Mouse (Mus musculus): ENCODE data around the gene Ndufv2.
"Not testable (repeated sequence)": the region's sequence is repeated elsewhere in the genome, so short reads cannot be mapped to it uniquely, and the experiment has no call there.

Gene Ndufv2

GRCm38 (mm10) chr17:66090251-66090650, 11.1 kb downstream of the Ndufv2 start:
- DNase-seq (ENCODE audit: extremely low spot score, low read depth, low spot score): no peak

- no peak for DNase-seq (ENCODE audit: extremely low spot score, low read depth, low spot score)
Measured at GRCm38 (mm10) chr17:66085038-66085437, 16.3 kb downstream of the Ndufv2 start.

- no peak for DNase-seq (ENCODE audit: extremely low spot score, low read depth, low spot score)
Measured at GRCm38 (mm10) chr17:66084486-66084885, 16.9 kb downstream of the Ndufv2 start.

GRCm38 (mm10) chr17:66077437-66077850, 23.9 kb downstream of the Ndufv2 start:
- no peak for DNase-seq (ENCODE audit: extremely low spot score, low read depth, low spot score)

GRCm38 (mm10) chr17:66076934-66077333, 24.4 kb downstream of the Ndufv2 start, which contains the start of gene Ankrd12:
TSS of gene Ankrd12 (minus strand) at chr17:66077089.
- DNase-seq (ENCODE audit: extremely low spot score, low read depth, low spot score): no peak

GRCm38 (mm10) chr17:66076174-66076927, 25.0 kb downstream of the Ndufv2 start:
- DNase-seq (ENCODE audit: extremely low spot score, low read depth, low spot score): no peak

- DNase-seq (ENCODE audit: extremely low spot score, low read depth, low spot score): no peak
Measured at GRCm38 (mm10) chr17:66075827-66076173, 25.6 kb downstream of the Ndufv2 start.

- DNase-seq (ENCODE audit: extremely low spot score, low read depth, low spot score): no peak
Measured at GRCm38 (mm10) chr17:66073971-66074370, 27.4 kb downstream of the Ndufv2 start.

GRCm38 (mm10) chr17:66069036-66069435, 32.3 kb downstream of the Ndufv2 start:
- not testable (repeated sequence) for DNase-seq (ENCODE audit: extremely low spot score, low read depth, low spot score)

GRCm38 (mm10) chr17:66065115-66065514, 36.2 kb downstream of the Ndufv2 start:
- no peak for DNase-seq (ENCODE audit: extremely low spot score, low read depth, low spot score)

- DNase-seq (ENCODE audit: extremely low spot score, low read depth, low spot score): no peak
Measured at GRCm38 (mm10) chr17:66061241-66061938, 40.0 kb downstream of the Ndufv2 start.

- DNase-seq (ENCODE audit: extremely low spot score, low read depth, low spot score): no peak
Measured at GRCm38 (mm10) chr17:66058160-66058559, 43.2 kb downstream of the Ndufv2 start.

- DNase-seq (ENCODE audit: extremely low spot score, low read depth, low spot score): no peak
Measured at GRCm38 (mm10) chr17:66057145-66057544, 44.2 kb downstream of the Ndufv2 start.

- no peak for DNase-seq (ENCODE audit: extremely low spot score, low read depth, low spot score)
Measured at GRCm38 (mm10) chr17:66053349-66053748, 48.0 kb downstream of the Ndufv2 start.

GRCm38 (mm10) chr17:66048795-66049194, 52.6 kb downstream of the Ndufv2 start:
- DNase-seq (ENCODE audit: extremely low spot score, low read depth, low spot score): no peak

- no peak for DNase-seq (ENCODE audit: extremely low spot score, low read depth, low spot score)
Measured at GRCm38 (mm10) chr17:66048199-66048598, 53.2 kb downstream of the Ndufv2 start.

GRCm38 (mm10) chr17:66043679-66044078, 57.7 kb downstream of the Ndufv2 start:
- DNase-seq (ENCODE audit: extremely low spot score, low read depth, low spot score): not testable (repeated sequence)

GRCm38 (mm10) chr17:66041020-66041419, 60.3 kb downstream of the Ndufv2 start:
- no peak for DNase-seq (ENCODE audit: extremely low spot score, low read depth, low spot score)

- no peak for DNase-seq (ENCODE audit: extremely low spot score, low read depth, low spot score)
Measured at GRCm38 (mm10) chr17:66033239-66033638, 68.1 kb downstream of the Ndufv2 start.

GRCm38 (mm10) chr17:66031991-66032390, 69.4 kb downstream of the Ndufv2 start:
- DNase-seq (ENCODE audit: extremely low spot score, low read depth, low spot score): no peak
